Mouse (Mus musculus) intestine, postnatal 0 days (tissue): Measurements from ENCODE around the gene Copz2. TPM values are rescaled to one million over a fixed set of nuclear protein-coding genes. Genes with fewer than 3 reads are reported as not detected.

Source experiments
- ATAC-seq: fragments of 200-750 bp; cut with Nextera tagmentation; 2 replicates; pipeline ENCODE4 v1.8.0; 2017; ENCODE audit warnings: mild to moderate bottlenecking, moderate TSS enrichment, moderate library complexity
- H3K27ac ChIP-seq: fragments of 300-500 bp; sonication (generic); 2 replicates; pipeline ENCODE4 v1.5.1; 2014; ENCODE audit warnings: mild to moderate bottlenecking, low read depth, low read length, moderate library complexity
- H3K27me3 ChIP-seq: fragments of 300-500 bp; sonication (generic); replicated peaks from 2 replicates; pipeline ENCODE4 v1.6.1; 2014; ENCODE audit warnings: low read length, mixed read lengths; ENCODE audit not compliant: control insufficient read depth, insufficient read depth
- H3K36me3 ChIP-seq: fragments of 300-500 bp; sonication (generic); 2 replicates; pipeline ENCODE4 v1.6.1; 2014; ENCODE audit warnings: mild to moderate bottlenecking, moderate library complexity; ENCODE audit not compliant: control insufficient read depth, insufficient read depth
- H3K4me1 ChIP-seq: fragments of 300-500 bp; sonication (generic); replicated peaks from 2 replicates; pipeline ENCODE4 v1.6.1; 2014; ENCODE audit warnings: antibody characterized with exemption, low read length, mixed read lengths; ENCODE audit not compliant: control insufficient read depth, insufficient read depth
- H3K4me2 ChIP-seq: fragments of 300-500 bp; sonication (generic); replicated peaks from 2 replicates; pipeline ENCODE4 v1.6.1; 2014; ENCODE audit warnings: low read depth, mild to moderate bottlenecking, moderate library complexity
- H3K4me3 ChIP-seq: fragments of 300-500 bp; sonication (generic); 2 replicates; pipeline ENCODE4 v1.5.1; 2014; ENCODE audit warnings: low read depth, low read length
- H3K9ac ChIP-seq: fragments of 300-500 bp; sonication (generic); 2 replicates; pipeline ENCODE4 v1.6.1; 2014; ENCODE audit warnings: mild to moderate bottlenecking, low read depth, low read length
- H3K9me3 ChIP-seq: fragments of 300-500 bp; sonication (generic); 2 replicates; pipeline ENCODE4 v1.6.1; 2016; ENCODE audit warnings: mixed run types; ENCODE audit not compliant: control insufficient read depth
- CTCF ChIP-seq: sonication (generic); IDR thresholded peaks from 2 replicates; pipeline ENCODE4 v1.5.1; 2016; ENCODE audit warnings: low read depth, mild to moderate bottlenecking, control low read depth, antibody characterized with exemption, moderate library complexity
- WGBS: fragments of 180-500 bp; shearing (Covaris S2); extraction: QIAGEN DNeasy Blood & Tissue Kit; methylation state at CpG from one replicate; pipeline ENCODE4 v1.1.7; 2014; 5-methylcytosine and 5-hydroxymethylcytosine counted together
- polyA plus RNA-seq: library from polyadenylated mRNA; unstranded; fragments of >200 nt; fragmentation: Nextera tagmentation; extraction: Ambion mirVana; gene quantifications from 2 replicates; pipeline ENCODE4 v1.2.1, GENCODE M21; 2015

The Copz2 gene
- polyA plus RNA-seq, 1 experiment from 2014 or later: 46.8 TPM

DNA sequence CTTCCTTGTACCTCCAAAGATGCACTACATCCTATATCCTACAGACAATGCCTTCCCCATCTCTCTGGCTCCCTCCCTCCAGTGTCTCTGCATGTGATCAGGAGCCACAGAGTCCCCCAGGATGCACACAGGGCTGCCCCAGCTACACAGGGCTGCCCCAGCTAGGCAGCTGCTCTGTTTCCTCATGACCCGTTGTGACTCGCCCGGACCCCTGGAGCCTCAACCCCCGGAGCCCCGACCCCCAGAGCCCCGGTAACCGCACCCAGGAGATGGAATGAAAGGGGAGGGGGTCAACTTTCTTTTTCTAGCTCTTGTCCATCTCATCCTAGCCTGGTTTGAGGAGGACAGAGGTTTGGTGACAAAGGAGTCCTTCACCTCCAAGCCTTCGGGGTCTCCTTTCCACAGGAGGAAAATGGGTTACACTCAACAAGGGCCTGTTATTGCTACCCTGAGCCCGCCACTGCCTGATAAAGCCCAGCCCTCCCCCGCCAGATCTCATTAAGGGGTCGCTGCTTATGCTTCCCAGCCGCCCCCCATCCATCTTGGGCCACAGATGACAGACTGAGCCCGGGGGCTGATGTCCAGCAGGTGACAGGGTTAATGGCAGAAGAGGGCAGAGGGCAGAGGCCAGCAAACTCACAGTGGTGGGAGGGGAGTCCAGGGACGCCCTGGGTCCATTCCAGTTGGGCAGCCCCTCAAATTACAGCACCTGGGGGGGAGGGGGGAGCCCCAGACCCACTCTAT, 42.3 kb downstream of the Copz2 start:
- no peak for TF ChIP-seq CTCF
- H3K27ac ChIP-seq: no peak overlapping the region
- no peak overlapping the region for H3K4me3 ChIP-seq
- H3K9me3 ChIP-seq: no peaks in the 10 kb centered on the region
- H3K4me1 ChIP-seq: no peaks in the 10 kb centered on the region
- ATAC-seq: no peak
- no peak overlapping the region for H3K4me2 ChIP-seq
- WGBS: 43% methylated on average over 14 of the region's 14 CpGs
- no peaks in the 10 kb centered on the region for H3K27me3 ChIP-seq
- H3K36me3 ChIP-seq: no peaks in the 10 kb centered on the region
- H3K9ac ChIP-seq: no peak overlapping the region

DNA sequence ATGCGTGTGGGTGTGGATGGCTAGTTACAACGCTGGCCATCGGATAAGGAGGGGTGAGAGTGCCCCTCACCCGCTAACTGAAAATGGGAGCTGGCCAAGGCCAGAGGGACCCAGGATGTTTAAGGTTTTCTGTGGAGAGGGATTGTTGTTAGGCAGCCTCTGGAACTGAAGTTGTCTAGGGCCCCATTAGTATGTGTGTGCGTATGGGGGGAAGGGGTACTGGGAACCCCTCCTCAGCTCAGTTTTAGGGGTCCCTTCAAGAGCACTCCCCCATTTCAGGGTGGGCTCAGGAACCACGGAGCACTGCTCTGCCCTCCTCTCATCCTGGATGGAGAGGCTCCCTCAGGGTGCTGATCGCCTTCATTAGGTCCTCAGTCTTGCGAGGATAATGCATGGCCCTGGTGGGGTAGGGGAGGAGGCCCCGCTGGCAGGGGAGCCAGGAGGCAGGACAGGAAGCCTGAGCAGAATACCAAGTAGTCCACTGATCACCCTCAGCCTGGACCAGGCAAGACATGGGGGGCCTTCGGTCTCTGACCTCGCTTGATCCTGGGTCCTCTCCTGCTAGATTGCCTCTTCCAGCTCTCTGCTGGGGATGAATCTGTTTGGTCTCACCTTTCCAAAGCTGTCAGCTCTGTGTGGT, 43.7 kb downstream of the Copz2 start:
- no peak for ATAC-seq
- Histone ChIP-seq H3K4me2 (no peak overlapping the region), H3K27ac (no peak overlapping the region), H3K27me3 (no peaks in the 10 kb centered on the region), H3K9me3 (no peaks in the 10 kb centered on the region), H3K4me1 (no peaks in the 10 kb centered on the region), H3K4me3 (no peak overlapping the region), H3K9ac (no peak overlapping the region), H3K36me3 (no peaks in the 10 kb centered on the region)
- TF ChIP-seq CTCF: no peak
- WGBS: 62% methylated on average over 11 of the region's 11 CpGs

DNA sequence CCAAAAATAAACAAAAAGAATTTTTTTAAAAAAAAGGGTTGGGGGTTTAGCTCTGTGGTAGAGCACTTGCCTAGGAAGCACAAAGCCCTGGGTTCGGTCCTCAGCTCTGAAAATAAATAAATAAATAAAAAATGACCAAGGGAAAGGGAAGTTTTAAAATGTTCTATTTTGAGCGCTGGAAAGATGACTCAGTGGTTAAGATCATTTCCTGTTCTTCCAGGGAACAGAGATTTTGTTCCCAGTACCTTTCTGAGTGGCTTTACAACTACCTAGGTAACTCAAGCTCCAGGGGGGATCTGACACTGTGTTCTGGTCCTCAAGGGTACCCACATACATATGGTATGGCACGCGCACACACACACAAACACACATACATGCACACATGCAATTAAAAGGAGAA, 46.2 kb downstream of the Copz2 start:
- Histone ChIP-seq H3K27me3 (no peaks in the 10 kb centered on the region), H3K36me3 (no peaks in the 10 kb centered on the region), H3K4me3 (no peak overlapping the region), H3K4me1 (no peaks in the 10 kb centered on the region), H3K9me3 (no peaks in the 10 kb centered on the region), H3K4me2 (no peak overlapping the region), H3K9ac (no peak overlapping the region), H3K27ac (no peak overlapping the region)
- ATAC-seq: no peak
- TF ChIP-seq CTCF: no peak
- 69% methylated on average over 4 of the region's 4 CpGs for WGBS

DNA sequence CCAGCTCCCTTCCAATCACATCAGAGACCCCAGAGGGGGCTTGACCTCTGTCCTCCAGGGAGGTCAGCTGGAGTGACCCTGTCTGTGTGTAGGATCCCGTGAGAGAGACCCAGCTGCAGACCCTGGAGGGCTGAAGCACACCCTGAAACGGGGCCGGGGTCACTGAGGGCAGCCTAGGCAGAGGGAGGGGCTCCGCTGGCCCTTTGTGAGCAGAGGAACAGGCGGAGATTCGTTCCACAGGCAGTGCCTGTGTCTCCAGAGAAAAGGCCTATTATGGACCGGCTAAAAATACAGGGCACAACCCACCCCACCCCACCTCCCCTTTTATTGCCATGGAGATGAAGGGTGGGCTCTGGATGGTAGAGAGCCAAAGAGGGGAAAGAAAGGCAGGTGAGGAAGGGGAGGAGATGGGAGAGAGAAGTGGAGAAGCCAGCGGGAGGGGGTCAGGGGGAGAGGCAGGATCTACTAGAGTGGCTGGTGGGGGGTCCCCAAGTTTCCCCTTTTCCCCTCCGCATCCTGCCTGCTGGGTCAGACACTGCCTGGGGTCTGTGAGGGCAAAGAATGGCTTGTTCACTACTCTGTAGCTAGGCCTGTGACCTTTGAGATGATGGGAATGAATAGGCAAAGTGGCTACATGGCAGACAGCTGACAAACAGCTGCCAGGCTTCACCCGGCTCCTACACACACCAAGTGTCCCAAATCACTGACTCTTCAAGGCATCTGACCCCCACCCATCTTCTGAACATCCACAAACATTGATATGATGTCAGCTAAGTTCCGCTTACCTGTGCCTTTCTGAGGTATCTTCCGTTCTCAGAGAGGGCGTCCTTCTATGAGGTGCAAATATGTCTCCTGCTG, 50.0 kb downstream of the Copz2 start:
- no peak overlapping the region for H3K4me2 ChIP-seq
- no peak overlapping the region for H3K27ac ChIP-seq
- H3K4me1 ChIP-seq: no peaks in the 10 kb centered on the region
- no peak for ATAC-seq
- no peaks in the 10 kb centered on the region for H3K9me3 ChIP-seq
- no peaks in the 10 kb centered on the region for H3K27me3 ChIP-seq
- WGBS: 58% methylated on average over 13 of the region's 13 CpGs
- peak overlapping the region; percentile 3; the same call in 1 of the 2 replicates for H3K9ac ChIP-seq
- no peak overlapping the region for H3K4me3 ChIP-seq
- no peaks in the 10 kb centered on the region for H3K36me3 ChIP-seq
- TF ChIP-seq CTCF: no peak

DNA sequence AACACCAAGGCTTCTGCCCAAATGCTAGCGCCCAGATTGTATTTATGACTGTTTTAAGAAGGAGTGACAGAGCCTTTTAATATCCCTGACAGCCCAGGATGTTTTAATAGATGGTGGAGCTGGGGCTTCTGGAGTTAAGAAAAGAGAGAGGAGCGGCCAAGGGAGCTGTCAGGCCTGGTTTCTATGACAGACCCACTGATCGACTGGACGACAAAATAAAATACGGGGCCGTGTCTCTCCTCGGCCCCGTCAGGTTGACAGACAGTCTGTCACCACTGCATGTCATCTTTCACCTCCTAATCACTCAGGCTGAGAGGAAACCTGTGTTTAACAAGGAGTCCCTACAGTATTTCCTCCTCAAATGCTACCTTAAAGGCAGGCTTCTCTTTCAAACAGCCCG, 51.7 kb downstream of the Copz2 start:
- no peak overlapping the region for H3K27ac ChIP-seq
- H3K9ac ChIP-seq: no peak overlapping the region
- H3K36me3 ChIP-seq: no peaks in the 10 kb centered on the region
- no peak overlapping the region for H3K4me2 ChIP-seq
- no peak overlapping the region for H3K4me3 ChIP-seq
- H3K9me3 ChIP-seq: no peaks in the 10 kb centered on the region
- H3K4me1 ChIP-seq: no peaks in the 10 kb centered on the region
- 74% methylated on average over 9 of the region's 9 CpGs for WGBS
- H3K27me3 ChIP-seq: no peaks in the 10 kb centered on the region
- no peak for TF ChIP-seq CTCF
- ATAC-seq: no peak
